Mouse (Mus musculus): ENCODE results near the gene Slc39a11. TPM values are rescaled to one million over a fixed set of nuclear protein-coding genes. Genes with fewer than 3 reads are reported as not detected.

The Slc39a11 gene
- polyA plus RNA-seq, 1 experiment from 2014 or later: 26.3 TPM

DNA sequence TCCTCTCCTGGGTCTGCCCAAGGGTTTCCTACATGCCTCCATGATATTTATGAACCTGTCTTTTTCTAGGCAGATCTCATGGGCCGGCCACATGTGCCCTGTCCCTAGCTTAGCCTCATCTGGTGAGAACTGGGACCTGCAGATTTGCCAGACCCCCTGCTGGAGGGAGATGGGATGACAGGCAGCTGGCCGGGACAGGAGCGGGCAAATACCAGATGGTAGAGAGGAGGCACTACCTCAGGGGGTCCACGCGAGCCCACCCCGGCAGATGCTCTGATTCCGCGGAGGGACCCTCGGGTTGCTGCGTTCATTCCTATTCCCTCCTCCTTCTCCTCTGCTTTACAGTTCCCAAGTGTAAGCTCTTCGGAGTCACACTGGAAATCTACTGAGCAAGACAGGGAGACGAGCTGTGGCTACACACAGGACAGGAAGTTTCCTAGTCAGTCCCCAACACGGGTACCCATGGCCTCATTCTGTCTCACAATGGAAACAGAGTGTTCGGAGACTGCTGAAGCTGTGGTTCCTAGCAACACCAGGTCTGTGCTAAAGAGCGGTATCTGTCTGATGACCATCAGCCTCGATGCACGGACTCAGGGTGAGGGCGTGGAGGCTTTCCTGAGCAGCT is 323.4 kb downstream of the Slc39a11 start:
- Histone ChIP-seq H3K9ac (0 out of 2 replicates have a peak overlapping the region, but pooled peaks have one; percentile 32), H3K36me3 (no peaks in the 10 kb centered on the region), H3K4me3 (peak overlapping the region; percentile 22), H3K4me2 (peak overlapping the region; percentile 52), H3K27me3 (no peaks in the 10 kb centered on the region), H3K4me1 (peaks cover 7% of the 10 kb centered on the region), H3K9me3 (no peaks in the 10 kb centered on the region), H3K27ac (0 out of 2 replicates have a peak overlapping the region, but pooled peaks have one; percentile 22)
- WGBS: 26% methylated on average over 18 of the region's 18 CpGs
- no peak for ATAC-seq (ENCODE audit: insufficient number of reproducible peaks, insufficient read depth, low FRiP score, low TSS enrichment, low read depth)

DNA sequence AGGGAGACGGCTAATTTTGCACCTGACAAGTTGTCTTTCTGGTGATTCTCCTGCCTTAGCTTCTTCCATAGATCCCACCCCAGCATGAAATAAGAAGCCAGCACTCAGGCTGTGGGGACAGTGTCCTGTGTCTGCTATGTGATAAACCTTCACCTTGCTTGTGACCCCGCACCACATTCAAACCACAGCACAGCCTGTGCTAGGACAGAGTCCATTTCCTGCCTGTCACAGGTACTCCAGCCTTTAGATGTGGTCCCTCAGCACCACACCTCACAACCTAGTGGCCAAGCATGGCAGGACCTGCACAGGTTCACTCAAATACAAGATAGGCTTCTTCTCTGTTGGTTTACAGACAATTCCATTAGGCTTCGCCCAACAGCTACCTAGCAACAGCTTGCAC is 328.3 kb downstream of the Slc39a11 start:
- no peaks in the 10 kb centered on the region for H3K36me3 ChIP-seq
- no peak overlapping the region for H3K4me3 ChIP-seq
- H3K9me3 ChIP-seq: no peaks in the 10 kb centered on the region
- H3K27ac ChIP-seq: no peak overlapping the region
- WGBS: 87% methylated on average over 3 of the region's 3 CpGs
- no peak overlapping the region for H3K9ac ChIP-seq
- H3K27me3 ChIP-seq: no peaks in the 10 kb centered on the region
- H3K4me2 ChIP-seq: no peak overlapping the region
- peaks cover 3% of the 10 kb centered on the region for H3K4me1 ChIP-seq
- no peak for ATAC-seq (ENCODE audit: insufficient number of reproducible peaks, insufficient read depth, low FRiP score, low TSS enrichment, low read depth)

DNA sequence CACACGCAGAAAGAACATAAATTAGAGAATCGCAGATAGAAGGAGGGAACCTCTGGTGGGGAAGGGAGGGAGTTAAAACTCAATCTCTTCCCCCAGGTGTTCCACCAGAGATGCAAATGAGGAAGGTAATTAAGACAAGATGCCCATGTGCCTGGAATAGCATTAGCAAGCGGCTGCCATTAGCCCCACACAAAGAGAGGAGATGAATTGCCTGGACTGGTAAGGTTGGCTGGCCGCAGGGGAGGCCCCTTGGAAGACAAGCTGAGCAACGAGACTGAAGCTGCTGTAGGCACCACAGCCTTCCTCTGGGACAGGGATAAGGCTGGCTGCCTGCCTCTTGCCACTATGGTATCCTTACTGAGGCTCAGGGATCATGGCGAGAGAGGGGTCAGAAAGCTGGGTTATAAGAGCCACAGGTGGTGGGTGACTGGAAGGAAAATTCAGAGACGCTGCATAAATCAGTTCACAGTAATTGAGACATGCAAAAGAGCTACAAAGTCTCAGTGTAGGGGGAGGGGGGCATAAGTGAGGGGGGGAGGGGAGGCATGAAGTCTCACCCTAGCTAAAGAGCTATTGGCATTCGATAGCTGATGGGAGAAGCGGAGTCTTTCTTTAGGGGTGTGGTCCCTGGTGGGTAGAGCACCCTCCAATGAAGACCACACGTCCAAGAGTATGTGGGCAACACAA is 340.5 kb downstream of the Slc39a11 start:
- Histone ChIP-seq H3K9ac (no peak overlapping the region), H3K4me2 (no peak overlapping the region), H3K4me3 (no peak overlapping the region), H3K9me3 (no peaks in the 10 kb centered on the region), H3K36me3 (peaks cover 5% of the 10 kb centered on the region; the same call in 1 of the 2 replicates), H3K4me1 (peaks cover 8% of the 10 kb centered on the region), H3K27ac (no peak overlapping the region), H3K27me3 (no peaks in the 10 kb centered on the region)
- WGBS: 65% methylated on average over 10 of the region's 10 CpGs
- no peak for ATAC-seq (ENCODE audit: insufficient number of reproducible peaks, insufficient read depth, low FRiP score, low TSS enrichment, low read depth)

DNA sequence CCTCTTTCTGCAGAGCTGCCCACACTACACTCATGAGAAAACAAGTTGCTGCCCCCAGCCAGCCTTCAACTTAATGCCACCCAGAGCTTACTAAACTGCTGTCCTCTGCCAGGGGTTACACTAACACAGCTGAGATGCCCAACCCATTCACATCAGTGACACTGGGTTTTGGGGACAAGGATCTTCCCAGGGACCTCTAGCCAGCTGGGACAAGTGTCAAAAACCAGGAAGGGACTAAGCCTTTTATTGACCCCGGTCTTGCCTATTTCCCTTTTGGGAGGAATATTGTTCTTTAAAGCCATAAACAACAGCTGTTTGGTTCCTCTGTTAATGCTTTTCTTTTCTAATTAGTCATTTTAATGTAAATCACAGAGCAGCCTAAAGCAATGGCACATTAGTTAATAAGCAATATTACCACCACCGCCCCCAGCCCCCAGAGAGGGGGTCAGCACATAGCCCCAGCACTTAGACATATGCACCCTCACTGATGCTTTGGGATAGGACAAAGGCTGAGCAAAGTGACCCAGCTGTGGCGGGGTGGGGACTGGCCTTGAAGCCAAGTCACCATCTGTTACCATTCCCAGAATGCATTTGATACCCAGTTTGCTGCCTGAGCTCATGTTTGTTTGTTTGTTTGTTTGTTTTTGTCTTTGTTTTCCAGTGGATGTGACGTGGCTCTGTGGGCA is 341.5 kb downstream of the Slc39a11 start:
- H3K36me3 ChIP-seq: peaks cover 5% of the 10 kb centered on the region; the same call in 1 of the 2 replicates
- no peak for ATAC-seq (ENCODE audit: insufficient number of reproducible peaks, insufficient read depth, low FRiP score, low TSS enrichment, low read depth)
- peaks cover 8% of the 10 kb centered on the region for H3K4me1 ChIP-seq
- no peaks in the 10 kb centered on the region for H3K9me3 ChIP-seq
- 78% methylated on average over 4 of the region's 4 CpGs for WGBS
- no peak overlapping the region for H3K4me2 ChIP-seq
- no peak overlapping the region for H3K27ac ChIP-seq
- no peaks in the 10 kb centered on the region for H3K27me3 ChIP-seq
- no peak overlapping the region for H3K4me3 ChIP-seq
- no peak overlapping the region for H3K9ac ChIP-seq

DNA sequence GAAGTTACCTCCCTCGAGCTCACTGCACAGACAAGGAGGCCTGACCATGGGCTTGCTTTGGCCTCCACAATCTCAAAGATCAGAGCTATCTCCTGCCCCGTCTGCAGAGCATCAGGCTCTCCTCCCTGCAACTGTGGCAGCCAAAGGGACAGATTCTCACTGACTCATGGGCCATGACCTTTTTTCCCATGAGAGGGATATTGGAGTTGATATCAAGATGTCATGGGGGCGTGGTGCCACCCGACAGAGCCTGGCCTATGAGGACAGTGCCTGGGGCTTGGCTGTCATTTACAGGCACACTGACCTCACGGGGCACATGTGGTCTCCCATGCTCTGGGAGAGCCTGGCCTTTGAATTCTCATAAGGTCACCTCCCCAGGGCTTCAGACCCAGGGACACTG is 346.7 kb downstream of the Slc39a11 start:
- no peaks in the 10 kb centered on the region for H3K27me3 ChIP-seq
- H3K9me3 ChIP-seq: no peaks in the 10 kb centered on the region
- 73% methylated on average over 5 of the region's 5 CpGs for WGBS
- H3K4me2 ChIP-seq: no peak overlapping the region
- ATAC-seq (ENCODE audit: insufficient number of reproducible peaks, insufficient read depth, low FRiP score, low TSS enrichment, low read depth): no peak
- H3K36me3 ChIP-seq: peaks cover 5% of the 10 kb centered on the region; the same call in 1 of the 2 replicates
- H3K9ac ChIP-seq: no peak overlapping the region
- no peaks in the 10 kb centered on the region; the same call in 1 of the 2 replicates for H3K4me1 ChIP-seq
- no peak overlapping the region for H3K4me3 ChIP-seq
- no peak overlapping the region for H3K27ac ChIP-seq

DNA sequence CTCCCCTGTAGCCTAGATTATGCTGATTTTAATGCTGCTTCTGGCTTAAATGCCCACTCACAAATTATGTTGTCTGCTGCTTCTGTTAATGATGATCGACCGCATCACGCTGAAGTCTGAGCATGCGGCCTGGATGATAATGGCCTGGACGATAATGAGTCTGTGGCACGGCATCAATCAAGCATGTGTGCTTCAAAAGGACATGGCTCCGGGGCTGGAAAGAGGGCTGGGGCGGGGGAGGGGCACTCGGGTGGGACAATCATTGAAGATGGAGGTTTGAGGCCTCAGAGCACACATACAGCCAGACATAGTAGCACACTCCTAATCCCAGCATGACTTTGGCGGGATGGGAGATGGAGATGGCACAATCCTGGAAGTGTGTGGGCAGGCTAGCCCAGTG is 350.4 kb downstream of the Slc39a11 start:
- Histone ChIP-seq H3K36me3 (no peaks in the 10 kb centered on the region), H3K9ac (no peak overlapping the region), H3K4me2 (no peak overlapping the region), H3K9me3 (no peaks in the 10 kb centered on the region), H3K27me3 (no peaks in the 10 kb centered on the region), H3K4me1 (peaks cover 25% of the 10 kb centered on the region), H3K27ac (no peak overlapping the region), H3K4me3 (no peak overlapping the region)
- WGBS: 70% methylated on average over 10 of the region's 10 CpGs
- no peak for ATAC-seq (ENCODE audit: insufficient number of reproducible peaks, insufficient read depth, low FRiP score, low TSS enrichment, low read depth)

DNA sequence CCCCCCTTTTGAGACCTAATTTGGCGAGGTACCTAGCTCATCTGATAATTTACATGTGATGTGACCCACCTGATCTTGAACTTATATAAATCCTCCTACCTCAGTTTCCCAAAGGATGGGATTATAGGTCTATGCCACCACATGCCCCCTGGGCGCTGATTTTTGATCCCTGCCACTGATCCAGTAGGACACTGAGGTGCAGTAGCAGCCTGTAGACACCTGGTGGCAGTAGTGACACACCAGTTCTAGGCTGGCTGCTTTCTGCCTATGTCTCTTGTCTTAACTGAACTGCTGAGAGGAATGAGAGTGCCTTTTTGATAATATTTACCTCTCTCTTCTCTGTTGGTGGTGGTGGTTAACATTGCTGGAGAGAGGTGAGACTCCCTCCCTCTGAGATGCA is 352.1 kb downstream of the Slc39a11 start:
- H3K4me3 ChIP-seq: no peak overlapping the region
- WGBS: 17% methylated on average over 2 of the region's 2 CpGs

DNA sequence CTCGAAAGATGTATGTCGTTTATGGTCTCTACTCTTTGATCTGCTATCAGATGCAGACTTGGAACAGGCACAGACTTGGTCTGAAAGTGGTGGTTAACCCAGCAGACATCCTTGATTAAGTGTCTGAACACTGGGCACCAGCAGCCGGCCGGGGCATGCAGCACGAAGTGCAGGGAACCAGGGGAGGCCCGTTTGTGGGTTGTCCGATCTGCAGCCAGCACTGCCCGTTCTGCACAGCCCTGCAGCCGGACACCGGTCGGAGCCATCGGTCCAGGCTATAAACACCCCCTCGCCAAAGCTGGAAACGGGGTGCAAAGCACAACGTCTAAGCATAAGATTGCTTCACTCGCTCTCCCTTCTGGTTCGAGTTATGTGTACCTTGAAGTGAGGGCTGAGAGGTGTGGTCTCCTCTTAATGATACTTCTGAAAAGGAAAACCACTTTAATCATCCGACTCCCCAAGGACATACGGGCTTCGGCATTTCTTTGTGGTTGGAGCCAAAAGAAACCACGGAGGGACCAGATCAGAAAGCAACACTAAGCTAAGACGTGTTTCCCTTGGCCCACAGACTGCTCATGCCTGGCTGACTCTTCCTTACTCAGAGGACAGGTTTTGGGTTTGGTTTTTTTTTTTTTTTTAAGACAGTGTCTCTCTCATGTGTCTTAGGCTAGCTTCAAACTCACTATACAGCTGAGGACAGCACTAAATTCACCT is 352.8 kb downstream of the Slc39a11 start:
- Histone ChIP-seq H3K4me3 (no peak overlapping the region), H3K9me3 (no peaks in the 10 kb centered on the region), H3K27ac (peak overlapping the region; percentile 62), H3K9ac (0 out of 2 replicates have a peak overlapping the region, but pooled peaks have one; percentile 44), H3K4me2 (peak overlapping the region; percentile 31), H3K36me3 (no peaks in the 10 kb centered on the region), H3K27me3 (no peaks in the 10 kb centered on the region), H3K4me1 (peaks cover 38% of the 10 kb centered on the region)
- no peak for ATAC-seq (ENCODE audit: insufficient number of reproducible peaks, insufficient read depth, low FRiP score, low TSS enrichment, low read depth)
- WGBS: 40% methylated on average over 22 of the region's 22 CpGs

More for the DNA sequence above, 352.1 kb downstream of the Slc39a11 start:
- no peak for ATAC-seq (ENCODE audit: insufficient number of reproducible peaks, insufficient read depth, low FRiP score, low TSS enrichment, low read depth)
- Histone ChIP-seq H3K27me3 (no peaks in the 10 kb centered on the region), H3K9me3 (no peaks in the 10 kb centered on the region), H3K9ac (no peak overlapping the region), H3K4me2 (peak overlapping the region; percentile 31; the same call in 1 of the 2 replicates), H3K4me1 (peaks cover 37% of the 10 kb centered on the region), H3K27ac (peak overlapping the region; percentile 48; the same call in 1 of the 2 replicates), H3K36me3 (no peaks in the 10 kb centered on the region)

DNA sequence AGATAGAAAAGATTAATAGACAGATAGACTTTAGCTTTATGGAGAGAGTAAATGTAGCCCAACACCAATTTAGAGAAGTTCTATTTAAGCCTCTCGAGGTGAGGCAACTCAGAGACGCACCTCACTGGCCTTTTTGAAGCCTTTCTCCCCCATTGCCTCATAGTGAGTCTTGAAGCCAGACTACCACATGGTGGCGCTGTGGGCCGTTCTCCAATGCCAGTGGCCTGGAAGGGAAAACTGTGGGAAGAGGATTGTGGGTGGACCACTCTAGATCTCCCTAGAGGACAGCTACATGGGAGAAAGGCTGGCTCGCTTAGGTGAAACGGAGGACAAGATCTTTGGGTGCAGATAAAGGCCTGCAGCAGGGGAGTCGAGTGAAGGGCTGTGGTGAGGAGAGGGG is 353.7 kb downstream of the Slc39a11 start:
- H3K4me2 ChIP-seq: no peak overlapping the region

DNA sequence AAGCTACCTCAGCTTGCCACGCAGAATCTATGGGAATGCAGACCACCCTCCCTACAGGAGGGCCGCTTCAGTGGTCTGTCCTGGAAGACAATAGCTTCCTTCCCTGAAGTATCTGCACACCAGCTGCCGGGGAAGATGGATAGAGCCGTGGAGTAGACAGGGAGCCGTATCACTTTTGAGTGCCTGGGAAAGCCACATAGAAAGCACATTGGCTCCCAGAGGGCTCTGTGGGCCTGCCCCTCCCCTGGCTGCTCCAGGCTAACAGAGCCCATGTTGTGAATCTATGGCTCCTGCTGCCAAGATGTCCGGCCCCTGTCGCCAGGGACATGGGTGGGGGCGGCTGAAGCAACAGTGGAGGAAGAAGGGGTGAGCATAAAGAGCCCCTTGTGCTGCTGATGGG is 355.4 kb downstream of the Slc39a11 start:
- no peaks in the 10 kb centered on the region for H3K36me3 ChIP-seq
- no peak for ATAC-seq (ENCODE audit: insufficient number of reproducible peaks, insufficient read depth, low FRiP score, low TSS enrichment, low read depth)
- H3K4me3 ChIP-seq: no peak overlapping the region
- peak overlapping the region; percentile 20; the same call in 1 of the 2 replicates for H3K4me2 ChIP-seq
- no peaks in the 10 kb centered on the region for H3K9me3 ChIP-seq
- H3K27ac ChIP-seq: peak overlapping the region; percentile 17
- peaks cover 44% of the 10 kb centered on the region for H3K4me1 ChIP-seq
- H3K27me3 ChIP-seq: no peaks in the 10 kb centered on the region
- H3K9ac ChIP-seq: 0 out of 2 replicates have a peak overlapping the region, but pooled peaks have one; percentile 21
- 15% methylated on average over 8 of the region's 8 CpGs for WGBS

More for the DNA sequence above, 353.7 kb downstream of the Slc39a11 start:
- no peaks in the 10 kb centered on the region for H3K36me3 ChIP-seq
- H3K9me3 ChIP-seq: no peaks in the 10 kb centered on the region
- H3K4me1 ChIP-seq: peaks cover 44% of the 10 kb centered on the region
- 0 out of 2 replicates have a peak overlapping the region, but pooled peaks have one; percentile 62 for H3K27ac ChIP-seq
- H3K27me3 ChIP-seq: no peaks in the 10 kb centered on the region
- WGBS: 33% methylated on average over 7 of the region's 7 CpGs
- no peak overlapping the region for H3K9ac ChIP-seq
- ATAC-seq (ENCODE audit: insufficient number of reproducible peaks, insufficient read depth, low FRiP score, low TSS enrichment, low read depth): no peak
- H3K4me3 ChIP-seq: no peak overlapping the region

Data from embryonic facial prominence, embryonic 13.5 days (tissue).